Mouse (Mus musculus): Measurements from ENCODE around the gene Tph1. TPM values are rescaled to one million over a fixed set of nuclear protein-coding genes. Genes with fewer than 3 reads are reported as not detected.
A peak's percentile ranks its signal among the peaks of the same experiment; 100 is the strongest.

Gene Tph1
- total and polyA plus RNA-seq, 2 experiments from 2014 or later, result 0.70 to 1.7 TPM

DNA sequence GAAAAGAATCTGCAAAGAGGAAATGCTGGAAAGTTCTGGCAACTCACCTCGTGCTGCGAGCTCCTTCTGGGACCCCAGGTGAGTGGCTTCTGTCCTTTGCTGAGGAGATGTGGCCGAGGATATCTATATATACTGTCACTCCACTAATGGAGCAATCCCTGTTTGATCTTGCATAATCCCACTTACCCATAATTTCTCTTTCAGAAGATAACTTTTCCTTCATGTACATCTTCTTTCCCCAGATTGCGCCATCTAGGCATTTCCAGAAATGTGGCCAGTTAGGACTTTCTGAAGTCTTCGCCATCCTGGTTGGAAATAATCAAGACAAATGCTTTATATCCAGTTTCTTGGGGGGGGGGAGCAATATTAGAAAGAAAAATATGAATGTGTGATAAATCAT, 43.3 kb upstream of the Tph1 start, which contains the start of gene Saa3:
Gene Saa3 (minus strand): TSS at position 101 of the 400 bp plus-strand sequence.
- Histone ChIP-seq H3K4me3 (ENCODE audit: low read depth, low read length) (no peak within 1 kb of the TSS), H3K36me3 (replicated peaks; ENCODE audit: control insufficient read depth, insufficient read depth, low read length) (no peaks in the 10 kb centered on the region), H3K4me1 (ENCODE audit: control insufficient read depth, insufficient read depth) (no peaks in the 10 kb centered on the region), H3K9me3 (replicated peaks; ENCODE audit: control insufficient read depth, low read length) (no peaks in the 10 kb centered on the region), H3K27me3 (ENCODE audit: control insufficient read depth, insufficient read depth, low read length) (0 out of 2 replicates have a peak, but pooled peaks cover 4% of the 10 kb centered on the region), H3K27ac (ENCODE audit: low read depth) (no peak within 1 kb of the TSS), H3K9ac (replicated peaks; ENCODE audit: low read depth, low read length) (no peak within 1 kb of the TSS), H3K4me2 (ENCODE audit: low read depth, low read length) (no peak within 1 kb of the TSS)
- WGBS, result 81% methylated on average over 5 of the region's 5 CpGs
- no peak for DNase-seq (ENCODE audit: low spot score)
- TF ChIP-seq CTCF (IDR thresholded peaks at IDR 0.05; ENCODE audit: low read depth) (no peak), EP300 (IDR thresholded peaks at IDR 0.05; ENCODE audit: low read depth) (no peak)
- no peak for ATAC-seq (ENCODE audit: insufficient read depth, low read depth)

DNA sequence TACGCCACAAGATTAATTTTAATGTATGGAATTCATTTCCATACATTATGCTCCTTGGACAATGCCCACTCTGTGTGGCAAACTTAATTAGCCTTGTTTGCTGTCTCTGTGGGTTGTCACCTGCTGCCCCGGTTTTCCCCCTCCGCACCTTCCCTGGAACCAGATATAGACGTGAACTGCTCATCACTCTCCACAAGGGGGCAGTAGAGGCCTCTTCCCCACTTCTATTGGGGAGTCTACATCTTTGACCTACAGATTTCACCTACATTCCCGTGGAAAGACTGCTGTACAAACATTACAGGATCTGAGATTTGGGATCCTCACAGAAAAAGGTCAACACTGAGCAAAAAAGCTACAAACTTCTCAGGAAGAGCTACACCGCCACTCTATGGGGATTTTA, 42.2 kb upstream of the Tph1 start:
- no peak overlapping the region for H3K4me2 ChIP-seq (ENCODE audit: low read depth, low read length)
- DNase-seq (ENCODE audit: low spot score), result peak; percentile 45

DNA sequence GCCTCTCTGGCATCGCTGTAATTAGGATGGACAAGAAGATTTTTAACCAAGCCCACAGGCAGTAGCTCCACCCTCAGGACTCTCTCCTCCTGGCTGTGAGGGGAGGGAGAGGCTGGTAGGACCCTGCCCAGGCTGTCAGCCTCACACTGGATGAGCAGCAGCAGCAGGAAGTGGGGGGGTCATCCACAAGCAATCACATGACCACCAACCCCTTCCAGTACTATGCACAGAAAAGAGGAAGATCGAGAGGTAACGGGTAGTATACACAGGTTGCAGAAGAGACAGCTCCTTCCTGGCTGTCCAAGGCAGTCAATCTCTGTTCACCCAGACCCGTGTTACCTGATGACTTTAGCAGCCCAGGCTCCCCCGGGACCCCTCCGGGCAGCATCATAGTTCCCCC, 39.9 kb upstream of the Tph1 start:
- Histone ChIP-seq H3K9me3 (replicated peaks; ENCODE audit: control insufficient read depth, low read length) (no peaks in the 10 kb centered on the region), H3K36me3 (replicated peaks; ENCODE audit: control insufficient read depth, insufficient read depth, low read length) (peaks cover 7% of the 10 kb centered on the region; the same call in 1 of the 2 replicates), H3K4me1 (ENCODE audit: control insufficient read depth, insufficient read depth) (peaks cover 9% of the 10 kb centered on the region; the same call in 1 of the 2 replicates), H3K27me3 (ENCODE audit: control insufficient read depth, insufficient read depth, low read length) (0 out of 2 replicates have a peak, but pooled peaks cover 4% of the 10 kb centered on the region), H3K27ac (ENCODE audit: low read depth) (no peak overlapping the region), H3K4me2 (ENCODE audit: low read depth, low read length) (no peak overlapping the region), H3K9ac (replicated peaks; ENCODE audit: low read depth, low read length) (no peak overlapping the region), H3K4me3 (ENCODE audit: low read depth, low read length) (no peak overlapping the region)
- DNase-seq (ENCODE audit: low spot score), result no peak
- 61% methylated on average over 6 of the region's 6 CpGs for WGBS
- ATAC-seq (ENCODE audit: insufficient read depth, low read depth), result no peak
- TF ChIP-seq EP300 (IDR thresholded peaks at IDR 0.05; ENCODE audit: low read depth) (no peak), CTCF (IDR thresholded peaks at IDR 0.05; ENCODE audit: low read depth) (no peak)

More for the DNA sequence above, 42.2 kb upstream of the Tph1 start:
- Histone ChIP-seq H3K27ac (ENCODE audit: low read depth) (no peak overlapping the region), H3K4me3 (ENCODE audit: low read depth, low read length) (no peak overlapping the region), H3K36me3 (replicated peaks; ENCODE audit: control insufficient read depth, insufficient read depth, low read length) (no peaks in the 10 kb centered on the region), H3K4me1 (ENCODE audit: control insufficient read depth, insufficient read depth) (peaks cover 4% of the 10 kb centered on the region; the same call in 1 of the 2 replicates), H3K9me3 (replicated peaks; ENCODE audit: control insufficient read depth, low read length) (no peaks in the 10 kb centered on the region), H3K27me3 (ENCODE audit: control insufficient read depth, insufficient read depth, low read length) (0 out of 2 replicates have a peak, but pooled peaks cover 4% of the 10 kb centered on the region), H3K9ac (replicated peaks; ENCODE audit: low read depth, low read length) (no peak overlapping the region)
- ATAC-seq (ENCODE audit: insufficient read depth, low read depth), result no peak
- peak; percentile 73 for TF ChIP-seq CTCF (IDR thresholded peaks at IDR 0.05; ENCODE audit: low read depth)
- no peak for TF ChIP-seq EP300 (IDR thresholded peaks at IDR 0.05; ENCODE audit: low read depth)
- 29% methylated on average over 6 of the region's 6 CpGs for WGBS

DNA sequence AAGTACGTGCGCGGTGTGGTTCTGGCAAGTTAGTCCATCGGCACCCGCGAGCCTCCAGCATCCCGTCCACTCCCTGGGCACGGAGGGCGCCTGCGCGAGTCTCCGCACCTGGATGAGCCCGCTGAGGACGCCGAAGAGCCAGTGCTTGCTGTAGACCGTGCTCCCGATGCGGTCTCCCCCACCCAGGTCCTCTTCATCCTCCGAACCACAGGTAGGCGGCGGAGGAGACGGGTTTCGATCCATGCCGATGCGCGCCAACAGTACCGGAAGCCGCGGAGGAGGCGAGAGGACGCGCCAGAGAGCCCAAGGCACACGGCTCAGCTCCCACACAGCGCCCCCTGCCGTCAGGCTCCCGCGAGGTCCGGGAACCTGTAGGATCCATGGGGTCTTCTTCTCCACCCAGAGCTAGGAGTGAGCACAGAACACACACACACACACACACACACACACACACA, 38.1 kb upstream of the Tph1 start, which contains the start of gene Saal1:
Gene Saal1 (minus strand): TSS at position 291 of the 455 bp plus-strand sequence.
- peak; percentile 75 for DNase-seq (ENCODE audit: low spot score)
- ATAC-seq (ENCODE audit: insufficient read depth, low read depth), result peak; percentile 98
- Histone ChIP-seq H3K36me3 (replicated peaks; ENCODE audit: control insufficient read depth, insufficient read depth, low read length) (peaks cover 21% of the 10 kb centered on the region), H3K4me2 (ENCODE audit: low read depth, low read length) (peak within 1 kb of the TSS; percentile 69), H3K27ac (ENCODE audit: low read depth) (no peak within 1 kb of the TSS), H3K4me3 (ENCODE audit: low read depth, low read length) (peak within 1 kb of the TSS; percentile 84), H3K4me1 (ENCODE audit: control insufficient read depth, insufficient read depth) (peaks cover 9% of the 10 kb centered on the region; the same call in 1 of the 2 replicates), H3K9ac (replicated peaks; ENCODE audit: low read depth, low read length) (peak within 1 kb of the TSS; percentile 67), H3K27me3 (ENCODE audit: control insufficient read depth, insufficient read depth, low read length) (0 out of 2 replicates have a peak, but pooled peaks cover 4% of the 10 kb centered on the region), H3K9me3 (replicated peaks; ENCODE audit: control insufficient read depth, low read length) (no peaks in the 10 kb centered on the region)
- TF ChIP-seq EP300 (IDR thresholded peaks at IDR 0.05; ENCODE audit: low read depth), result no peak
- TF ChIP-seq CTCF (IDR thresholded peaks at IDR 0.05; ENCODE audit: low read depth), result peak; percentile 93
- WGBS, result under 1% methylated on average over 38 of the region's 38 CpGs

DNA sequence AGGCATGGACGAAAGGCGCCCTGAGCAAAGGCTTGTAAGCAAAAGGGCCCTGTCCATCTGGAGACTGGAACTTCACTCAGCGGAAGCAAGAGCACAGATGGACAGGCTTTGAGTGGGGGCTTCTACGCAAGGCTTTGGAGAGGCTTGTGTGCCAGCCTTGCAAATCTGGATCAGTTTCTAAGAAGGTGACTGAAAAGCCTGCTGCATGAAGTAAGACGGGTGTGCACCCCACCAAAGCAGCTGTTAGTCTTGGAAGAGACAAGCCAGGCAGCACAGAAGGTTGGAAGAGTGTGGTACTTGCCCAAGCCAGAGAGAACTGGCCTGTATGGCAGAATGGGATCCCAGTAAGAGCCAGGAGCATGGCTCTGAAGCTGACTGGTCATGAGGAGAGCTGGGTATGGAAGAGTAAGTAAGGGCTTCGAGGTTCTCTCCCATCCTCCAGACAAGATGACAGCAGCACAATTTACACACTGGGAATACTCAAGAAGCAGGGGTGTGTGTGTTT, 28.2 kb upstream of the Tph1 start:
- TF ChIP-seq EP300 (IDR thresholded peaks at IDR 0.05; ENCODE audit: low read depth) (no peak), CTCF (IDR thresholded peaks at IDR 0.05; ENCODE audit: low read depth) (no peak)
- no peaks in the 10 kb centered on the region for H3K27me3 ChIP-seq (ENCODE audit: control insufficient read depth, insufficient read depth, low read length)
- no peak overlapping the region for H3K4me3 ChIP-seq (ENCODE audit: low read depth, low read length)
- no peaks in the 10 kb centered on the region for H3K4me1 ChIP-seq (ENCODE audit: control insufficient read depth, insufficient read depth)
- H3K9ac ChIP-seq (replicated peaks; ENCODE audit: low read depth, low read length), result no peak overlapping the region
- H3K9me3 ChIP-seq (replicated peaks; ENCODE audit: control insufficient read depth, low read length), result no peaks in the 10 kb centered on the region
- H3K27ac ChIP-seq (ENCODE audit: low read depth), result no peak overlapping the region
- no peak for ATAC-seq (ENCODE audit: insufficient read depth, low read depth)
- WGBS, result 94% methylated on average over 6 of the region's 6 CpGs
- no peak overlapping the region for H3K4me2 ChIP-seq (ENCODE audit: low read depth, low read length)
- DNase-seq (ENCODE audit: low spot score), result no peak
- peaks cover 80% of the 10 kb centered on the region for H3K36me3 ChIP-seq (replicated peaks; ENCODE audit: control insufficient read depth, insufficient read depth, low read length)
